Mouse (Mus musculus): ENCODE measurements around the gene Fbxo17. TPM values are rescaled to one million over a fixed set of nuclear protein-coding genes. Genes with fewer than 3 reads are reported as not detected.

Gene Fbxo17
- polyA plus RNA-seq, 1 experiment from 2014 or later: 1.0 TPM

GRCm38 (mm10) chr7:28780857-28781256, 64.3 kb downstream of the Fbxo17 start:
- H3K36me3 ChIP-seq (ENCODE audit: control insufficient read depth, insufficient read depth): no peaks in the 10 kb centered on the region
- H3K4me3 ChIP-seq (ENCODE audit: low read depth, low read length): no peak overlapping the region
- H3K4me1 ChIP-seq (ENCODE audit: control insufficient read depth, low read depth, low read length): peaks cover 9% of the 10 kb centered on the region
- no peak overlapping the region for H3K27ac ChIP-seq (ENCODE audit: low read length)
- no peaks in the 10 kb centered on the region for H3K9me3 ChIP-seq (replicated peaks; ENCODE audit: control insufficient read depth, low read length)
- no peak for ATAC-seq (ENCODE audit: low read depth)
- H3K4me2 ChIP-seq (ENCODE audit: low read depth, low read length): no peak overlapping the region
- no peak overlapping the region for H3K9ac ChIP-seq (ENCODE audit: low read depth, low read length)
- 50% methylated on average over 7 of the region's 7 CpGs for WGBS (ENCODE audit: insufficient replicate concordance)
- no peaks in the 10 kb centered on the region for H3K27me3 ChIP-seq (ENCODE audit: control insufficient read depth, insufficient read depth, low read depth, low read length)

DNA sequence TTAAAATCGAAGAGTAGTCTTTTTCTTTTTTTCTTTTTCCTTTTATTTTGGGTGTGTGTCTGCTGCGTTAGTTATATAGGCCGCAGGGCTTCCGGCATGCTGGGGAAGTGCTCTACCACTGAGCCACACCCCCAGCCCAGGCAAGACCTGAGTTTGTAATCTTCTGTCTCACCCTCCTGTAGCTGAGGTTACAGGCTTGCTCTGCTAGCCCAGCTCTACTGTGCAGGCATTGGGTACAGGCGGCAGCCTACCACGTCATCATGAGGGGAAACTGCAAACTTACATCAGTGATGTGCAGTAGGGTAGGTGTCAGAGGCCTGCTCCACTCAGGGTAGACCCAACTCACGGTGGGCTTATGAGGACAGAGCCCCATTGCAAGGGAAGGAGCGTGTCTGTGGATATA, 64.7 kb downstream of the Fbxo17 start:
- Histone ChIP-seq H3K4me1 (ENCODE audit: control insufficient read depth, low read depth, low read length) (peaks cover 9% of the 10 kb centered on the region), H3K9ac (ENCODE audit: low read depth, low read length) (no peak overlapping the region), H3K27ac (ENCODE audit: low read length) (peak overlapping the region; percentile 19; the same call in 1 of the 2 replicates), H3K4me2 (ENCODE audit: low read depth, low read length) (no peak overlapping the region), H3K4me3 (ENCODE audit: low read depth, low read length) (no peak overlapping the region), H3K9me3 (replicated peaks; ENCODE audit: control insufficient read depth, low read length) (no peaks in the 10 kb centered on the region), H3K27me3 (ENCODE audit: control insufficient read depth, insufficient read depth, low read depth, low read length) (no peaks in the 10 kb centered on the region), H3K36me3 (ENCODE audit: control insufficient read depth, insufficient read depth) (no peaks in the 10 kb centered on the region)
- 61% methylated on average over 8 of the region's 8 CpGs for WGBS (ENCODE audit: insufficient replicate concordance)
- no peak for ATAC-seq (ENCODE audit: low read depth)

- Histone ChIP-seq H3K4me2 (ENCODE audit: low read depth, low read length) (no peak overlapping the region), H3K36me3 (ENCODE audit: control insufficient read depth, insufficient read depth) (no peaks in the 10 kb centered on the region), H3K9me3 (replicated peaks; ENCODE audit: control insufficient read depth, low read length) (no peaks in the 10 kb centered on the region), H3K4me1 (ENCODE audit: control insufficient read depth, low read depth, low read length) (peaks cover 8% of the 10 kb centered on the region), H3K4me3 (ENCODE audit: low read depth, low read length) (no peak overlapping the region), H3K27ac (ENCODE audit: low read length) (no peak overlapping the region), H3K27me3 (ENCODE audit: control insufficient read depth, insufficient read depth, low read depth, low read length) (no peaks in the 10 kb centered on the region), H3K9ac (ENCODE audit: low read depth, low read length) (no peak overlapping the region)
- 62% methylated on average over 5 of the region's 5 CpGs for WGBS (ENCODE audit: insufficient replicate concordance)
- no peak for ATAC-seq (ENCODE audit: low read depth)
These were observed 68.6 kb downstream of the Fbxo17 start for GRCm38 (mm10) chr7:28785161-28785560.

Other genes starting within 250 kb of the Fbxo17 start
- not detected in 2 replicates for gene Ifnl2, start 206.3 kb upstream of the Fbxo17 start, polyA plus RNA-seq (2015; fragmentation: Nextera tagmentation; extraction: Ambion mirVana)
- not detected in 2 replicates for gene Ifnl3, start 194.0 kb upstream of the Fbxo17 start, polyA plus RNA-seq (2015; fragmentation: Nextera tagmentation; extraction: Ambion mirVana)
- gene Sycn, start 175.9 kb upstream of the Fbxo17 start, polyA plus RNA-seq (2015; fragmentation: Nextera tagmentation; extraction: Ambion mirVana): 0.53 and 2.5 TPM in 2 replicates
- not detected in 2 replicates for gene Nccrp1, start 169.6 kb upstream of the Fbxo17 start, polyA plus RNA-seq (2015; fragmentation: Nextera tagmentation; extraction: Ambion mirVana)
- gene Samd4b, start 118.7 kb upstream of the Fbxo17 start, polyA plus RNA-seq (2015; fragmentation: Nextera tagmentation; extraction: Ambion mirVana): 2.5 and 3.5 TPM in 2 replicates
- gene Pak4, start 118.6 kb upstream of the Fbxo17 start, polyA plus RNA-seq (2015; fragmentation: Nextera tagmentation; extraction: Ambion mirVana): 16.4 and 17.5 TPM in 2 replicates
- not detected in 2 replicates for gene Acp7, start 85.5 kb upstream of the Fbxo17 start, polyA plus RNA-seq (2015; fragmentation: Nextera tagmentation; extraction: Ambion mirVana)
- gene Fbxo27, start 24.0 kb upstream of the Fbxo17 start, polyA plus RNA-seq (2015; fragmentation: Nextera tagmentation; extraction: Ambion mirVana): 0.29 and 0.34 TPM in 2 replicates
- 73.3 and 73.7 TPM in 2 replicates for gene Mrps12, start 25.0 kb downstream of the Fbxo17 start, polyA plus RNA-seq (2015; fragmentation: Nextera tagmentation; extraction: Ambion mirVana)
- 10.5 and 11.2 TPM in 2 replicates for gene Sars2, start 25.2 kb downstream of the Fbxo17 start, polyA plus RNA-seq (2015; fragmentation: Nextera tagmentation; extraction: Ambion mirVana)
- gene Ccer2, start 39.4 kb downstream of the Fbxo17 start, polyA plus RNA-seq (2015; fragmentation: Nextera tagmentation; extraction: Ambion mirVana): not detected in 2 replicates
- gene Sirt2, start 49.9 kb downstream of the Fbxo17 start, polyA plus RNA-seq (2015; fragmentation: Nextera tagmentation; extraction: Ambion mirVana): 24.1 and 28.0 TPM in 2 replicates
- gene Nfkbib, start 50.7 kb downstream of the Fbxo17 start, polyA plus RNA-seq (2015; fragmentation: Nextera tagmentation; extraction: Ambion mirVana): 29.3 TPM in 2 replicates
- 8.1 and 8.7 TPM in 2 replicates for gene Rinl, start 72.2 kb downstream of the Fbxo17 start, polyA plus RNA-seq (2015; fragmentation: Nextera tagmentation; extraction: Ambion mirVana)
- gene Hnrnpl, start 91.7 kb downstream of the Fbxo17 start, polyA plus RNA-seq (2015; fragmentation: Nextera tagmentation; extraction: Ambion mirVana): 69.0 and 80.7 TPM in 2 replicates
- 172 and 201 TPM in 2 replicates for gene Ech1, start 108.4 kb downstream of the Fbxo17 start, polyA plus RNA-seq (2015; fragmentation: Nextera tagmentation; extraction: Ambion mirVana)
- gene Lgals4, start 117.0 kb downstream of the Fbxo17 start, polyA plus RNA-seq (2015; fragmentation: Nextera tagmentation; extraction: Ambion mirVana): 6.2 and 22.3 TPM in 2 replicates
- gene Lgals7, start 147.0 kb downstream of the Fbxo17 start, polyA plus RNA-seq (2015; fragmentation: Nextera tagmentation; extraction: Ambion mirVana): 0.16 and 0.19 TPM in 2 replicates
- gene Capn12, start 164.6 kb downstream of the Fbxo17 start, polyA plus RNA-seq (2015; fragmentation: Nextera tagmentation; extraction: Ambion mirVana): 0.09 and 0.12 TPM in 2 replicates
- 130 and 137 TPM in 2 replicates for gene Actn4, start 245.5 kb downstream of the Fbxo17 start, polyA plus RNA-seq (2015; fragmentation: Nextera tagmentation; extraction: Ambion mirVana)

Data from liver, embryonic 16.5 days (tissue).